Mouse (Mus musculus) stomach, postnatal 0 days (tissue): Measurements from ENCODE around the gene 4930455H04Rik.

ENCODE experiments used
- CTCF ChIP-seq: IDR thresholded peaks from 2 replicates; pipeline ENCODE4 v1.5.1; 2016; ENCODE audit warnings: antibody characterized with exemption, low read depth, mild to moderate bottlenecking, moderate library complexity
- EP300 ChIP-seq: optimal IDR thresholded peaks from 2 replicates; pipeline ENCODE3; 2016; ENCODE audit warnings: antibody characterized with exemption

DNA sequence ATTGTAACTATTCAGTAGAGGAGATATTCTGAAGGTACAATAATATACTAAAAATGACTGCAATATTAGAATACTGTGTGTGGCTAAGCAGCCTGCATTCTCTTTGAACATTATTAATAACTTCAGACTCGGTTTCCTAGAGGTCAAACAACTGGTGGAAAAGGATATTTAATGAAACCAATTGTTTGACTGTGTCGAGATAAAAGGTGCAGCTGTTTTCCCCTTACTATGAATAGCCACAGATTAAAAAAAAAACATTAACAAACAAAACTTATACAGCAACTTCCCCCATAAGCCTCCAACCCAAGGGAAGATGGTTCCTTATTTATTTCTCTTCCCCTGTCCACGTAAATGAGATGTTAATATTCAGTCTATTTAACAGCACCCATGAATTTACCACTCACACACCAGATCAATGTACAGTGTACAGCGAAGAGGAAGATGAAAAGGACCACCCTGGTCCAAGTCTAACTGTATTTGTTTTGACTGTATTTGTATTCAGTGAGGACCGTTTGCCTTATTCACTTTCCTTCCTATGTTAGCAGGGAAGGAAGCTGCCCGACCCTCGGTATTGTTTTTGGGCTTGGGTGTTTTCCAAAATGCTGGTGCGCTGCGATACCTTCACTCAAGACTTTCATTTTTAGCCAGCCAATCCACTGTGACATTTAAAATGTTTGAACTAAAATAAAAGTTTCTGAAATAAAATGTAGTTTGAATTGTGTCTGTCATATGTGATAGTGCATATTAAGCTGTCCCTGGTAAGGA is 13.9 kb downstream of the 4930455H04Rik start:
- TF ChIP-seq CTCF (no peak), EP300 (no peak)
